Mouse (Mus musculus) C2C12 (cell line): ENCODE measurements around the gene Megf8.

ENCODE experiments used
- CEBPB ChIP-seq: IDR thresholded peaks from one replicate; pipeline ENCODE4 v1.6.1; 2011; ENCODE audit warnings: low read depth, mild to moderate bottlenecking, control low read depth, moderate library complexity
- CTCF ChIP-seq: IDR thresholded peaks from one replicate; pipeline ENCODE4 v1.5.1; 2011; ENCODE audit not compliant: control insufficient read depth, insufficient read depth, insufficient read length
- FOSL1 ChIP-seq: IDR thresholded peaks from one replicate; pipeline ENCODE4 v1.8.0; 2011; ENCODE audit warnings: mild to moderate bottlenecking, low read length; ENCODE audit not compliant: poor library complexity, insufficient read depth, severe bottlenecking
- MAX ChIP-seq: IDR thresholded peaks from one replicate; pipeline ENCODE4 v1.6.1; 2011; ENCODE audit warnings: mild to moderate bottlenecking, control low read depth
- MYOD1 ChIP-seq: IDR thresholded peaks from one replicate; pipeline ENCODE4 v1.6.1; 2011; ENCODE audit warnings: low read depth; ENCODE audit not compliant: control insufficient read depth, insufficient read length
- MYOG ChIP-seq: IDR thresholded peaks from one replicate; pipeline ENCODE4 v1.6.1; 2011; ENCODE audit not compliant: control insufficient read depth, insufficient read length; ENCODE audit errors: extremely low read depth

- TF ChIP-seq CTCF: no peak
- no peak for TF ChIP-seq MAX
- no peak for TF ChIP-seq CEBPB
- TF ChIP-seq MYOG: no peak
- no peak for TF ChIP-seq FOSL1
- peak; percentile 35 for TF ChIP-seq MYOD1
Measured at GRCm38 (mm10) chr7:25317446-25317999, 559 bp downstream of the Megf8 start.
